Mouse (Mus musculus) ES-Bruce4 (cell line): ENCODE data around the gene Mcm8. TPM values are rescaled to one million over a fixed set of nuclear protein-coding genes. Genes with fewer than 3 reads are reported as not detected.

Source experiments
- H3K27ac ChIP-seq: 2 replicates; pipeline ENCODE4 v1.5.1; 2012; ENCODE audit warnings: low read length, inconsistent platforms; ENCODE audit not compliant: insufficient read depth
- H3K27me3 ChIP-seq: 2 replicates; pipeline ENCODE4 v1.6.1; 2012; ENCODE audit warnings: mild to moderate bottlenecking, low read length, inconsistent platforms; ENCODE audit not compliant: control insufficient read depth, poor library complexity, insufficient read depth, severe bottlenecking
- H3K36me3 ChIP-seq: 2 replicates; pipeline ENCODE4 v1.6.1; 2012; ENCODE audit warnings: inconsistent platforms, mild to moderate bottlenecking, low read length, moderate library complexity; ENCODE audit not compliant: control insufficient read depth, poor library complexity, insufficient read depth, severe bottlenecking
- H3K4me1 ChIP-seq: one replicate; pipeline ENCODE4 v1.8.1; 2011; ENCODE audit warnings: low read length; ENCODE audit not compliant: control insufficient read depth, insufficient read depth
- H3K4me3 ChIP-seq: 2 replicates; pipeline ENCODE4 v1.5.1; 2011; ENCODE audit warnings: low read depth, mild to moderate bottlenecking, low read length
- H3K9ac ChIP-seq: 2 replicates; pipeline ENCODE4 v1.6.1; 2012; ENCODE audit warnings: low read depth, mild to moderate bottlenecking, inconsistent platforms; ENCODE audit not compliant: poor library complexity, severe bottlenecking
- H3K9me3 ChIP-seq: replicated peaks from 2 replicates; pipeline ENCODE4 v1.6.1; 2012; ENCODE audit warnings: mild to moderate bottlenecking, low read length, inconsistent platforms; ENCODE audit not compliant: control insufficient read depth, poor library complexity, insufficient read depth, severe bottlenecking
- CTCF ChIP-seq: IDR thresholded peaks from one replicate; pipeline ENCODE4 v1.8.1; 2011; ENCODE audit warnings: low read depth, low read length
- EP300 ChIP-seq: IDR thresholded peaks from 2 replicates; pipeline ENCODE4 v1.6.1; 2011; ENCODE audit warnings: low read depth, low read length; ENCODE audit not compliant: insufficient read depth
- POLR2A ChIP-seq: IDR thresholded peaks from one replicate; pipeline ENCODE4 v1.8.1; 2011; ENCODE audit warnings: low read length; ENCODE audit not compliant: insufficient read depth
- polyA plus RNA-seq: library from polyadenylated mRNA; stranded (reverse); fragments of >200 nt; gene quantifications from 2 replicates; pipeline ENCODE4 v1.2.4, GENCODE M21; 2011; ENCODE audit warnings: low read depth; ENCODE audit not compliant: missing spikeins, insufficient read depth, insufficient read length

The Mcm8 gene
- 36.8 and 42.0 TPM in 2 replicates for polyA plus RNA-seq

GRCm38 (mm10) chr2:132815608-132816314 is at the start of gene Mcm8, which contains the start of gene Trmt6:
TSS of gene Mcm8 (plus strand) at chr2:132816141.
TSS of gene Trmt6 (minus strand) at chr2:132816055.
- H3K36me3 ChIP-seq = peaks cover 25% of the 10 kb centered on the region

GRCm38 (mm10) chr2:132770822-132771221 is 45.1 kb upstream of the Mcm8 start:
- no peak overlapping the region for H3K4me3 ChIP-seq
- TF ChIP-seq EP300 (no peak), POLR2A (no peak), CTCF (no peak)
- H3K4me1 ChIP-seq = no peaks in the 10 kb centered on the region
- no peak overlapping the region for H3K9ac ChIP-seq
- no peaks in the 10 kb centered on the region for H3K9me3 ChIP-seq
- no peaks in the 10 kb centered on the region for H3K27me3 ChIP-seq
- no peak overlapping the region for H3K27ac ChIP-seq
- no peaks in the 10 kb centered on the region for H3K36me3 ChIP-seq

More at GRCm38 (mm10) chr2:132815608-132816314, at the start of gene Mcm8, which contains the start of gene Trmt6:
- TF ChIP-seq CTCF = no peak
- 0 out of 2 replicates have a peak, but pooled peaks have one; percentile 18 for TF ChIP-seq EP300
- Histone ChIP-seq H3K4me1 (no peaks in the 10 kb centered on the region), H3K4me3 (peak within 1 kb of the TSS; percentile 91), H3K27ac (peak within 1 kb of the TSS; percentile 47; the same call in 1 of the 2 replicates), H3K27me3 (no peaks in the 10 kb centered on the region), H3K9ac (peak within 1 kb of the TSS; percentile 83), H3K9me3 (no peaks in the 10 kb centered on the region)

DNA sequence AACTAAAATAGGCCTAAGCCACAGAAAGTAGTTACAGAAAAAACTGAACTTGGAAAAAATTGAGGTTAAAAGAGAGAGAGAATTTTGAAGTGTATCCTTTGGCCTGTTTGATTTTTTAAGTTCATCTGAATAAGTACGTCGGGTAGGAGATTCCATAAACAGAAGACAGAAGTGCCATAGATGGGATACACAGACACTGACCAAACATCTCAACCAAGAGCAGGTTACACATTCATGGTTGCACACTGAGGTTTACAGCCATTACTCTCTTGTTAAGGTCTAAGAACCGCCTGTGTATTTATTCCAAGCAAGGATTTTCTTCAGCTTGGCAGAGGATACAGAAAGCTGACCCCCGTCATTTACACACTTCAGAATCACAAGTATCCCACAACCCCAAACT is 35.0 kb upstream of the Mcm8 start, which contains the start of gene Chgb:
Gene Chgb, plus strand, starts transcription at position 301 of the 400 bp plus-strand sequence.
- Histone ChIP-seq H3K4me1 (no peaks in the 10 kb centered on the region), H3K27ac (no peak within 1 kb of the TSS), H3K27me3 (no peaks in the 10 kb centered on the region), H3K9ac (no peak within 1 kb of the TSS; the same call in 1 of the 2 replicates), H3K4me3 (peak within 1 kb of the TSS; percentile 67), H3K9me3 (no peaks in the 10 kb centered on the region), H3K36me3 (no peaks in the 10 kb centered on the region)
- no peak for TF ChIP-seq CTCF
- no peak for TF ChIP-seq EP300
- no peak for TF ChIP-seq POLR2A

DNA sequence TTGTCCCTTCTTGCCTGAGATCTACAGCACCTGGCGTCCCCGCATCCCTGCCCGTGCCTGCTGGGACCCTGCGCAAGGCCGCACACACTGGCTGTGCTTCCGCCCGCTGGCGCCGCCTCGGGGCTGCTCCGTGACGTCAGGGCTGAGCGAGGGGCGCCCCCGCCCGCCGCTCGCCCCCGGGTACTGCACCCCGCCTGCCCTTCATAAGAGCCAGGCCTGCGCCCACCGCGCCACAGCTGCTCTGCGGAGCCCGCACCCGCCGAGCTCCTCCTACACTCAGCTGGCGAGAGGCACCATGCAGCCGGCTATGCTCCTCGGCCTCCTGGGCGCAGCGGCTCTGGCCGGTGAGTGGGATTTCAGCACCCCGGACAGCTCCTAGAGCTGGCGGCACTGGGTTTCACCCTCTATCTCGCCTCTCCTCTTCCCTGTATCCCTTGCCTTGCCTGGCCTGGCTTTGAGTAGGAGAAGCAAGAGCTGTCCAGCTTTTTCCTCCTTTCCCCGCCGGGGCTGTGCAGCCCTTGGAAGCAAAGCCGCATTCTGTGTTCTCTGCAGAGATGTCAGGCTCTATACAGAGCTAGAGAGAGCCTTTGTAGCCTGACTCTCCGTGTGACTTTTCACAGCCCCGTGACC is 34.4 kb upstream of the Mcm8 start:
- Histone ChIP-seq H3K9ac (no peak overlapping the region; the same call in 1 of the 2 replicates), H3K4me1 (no peaks in the 10 kb centered on the region), H3K4me3 (peak overlapping the region; percentile 67), H3K9me3 (no peaks in the 10 kb centered on the region), H3K36me3 (no peaks in the 10 kb centered on the region), H3K27ac (no peak overlapping the region), H3K27me3 (no peaks in the 10 kb centered on the region)
- TF ChIP-seq POLR2A (no peak), CTCF (no peak), EP300 (no peak)

DNA sequence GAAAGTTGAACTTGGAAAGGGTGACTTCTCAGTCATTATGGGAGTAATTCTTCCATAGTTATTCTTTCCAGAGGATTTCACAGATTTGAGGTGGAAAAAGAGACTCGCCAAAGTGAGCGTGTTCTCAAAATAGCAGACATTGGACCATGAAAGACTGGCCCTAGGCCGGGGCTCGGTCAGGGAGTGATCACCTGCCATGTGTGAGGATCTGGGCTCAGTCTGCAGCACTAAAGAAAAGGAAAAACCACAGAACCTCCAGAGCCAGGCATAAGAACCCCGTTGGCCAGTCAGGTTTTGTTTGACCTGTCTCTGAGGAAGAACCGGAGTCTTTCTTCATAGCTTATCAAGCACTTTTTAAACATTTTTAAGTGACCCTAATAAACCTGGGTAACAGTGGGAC is 31.9 kb upstream of the Mcm8 start:
- H3K9ac ChIP-seq = no peak overlapping the region
- H3K36me3 ChIP-seq = no peaks in the 10 kb centered on the region
- no peaks in the 10 kb centered on the region for H3K27me3 ChIP-seq
- no peak for TF ChIP-seq CTCF
- H3K4me1 ChIP-seq = no peaks in the 10 kb centered on the region
- H3K4me3 ChIP-seq = no peak overlapping the region
- no peak overlapping the region for H3K27ac ChIP-seq
- H3K9me3 ChIP-seq = no peaks in the 10 kb centered on the region
